Mouse (Mus musculus) retina, postnatal 1 day (tissue): ENCODE data around the gene Zbtb16.

Experiments
- DNase-seq: peaks from one replicate; pipeline ENCODE4 v3.0.0-alpha.2; 2012

The Zbtb16 gene

GRCm38 (mm10) chr9:48742150-48742549, 93.9 kb downstream of the Zbtb16 start:
- no peak for DNase-seq

GRCm38 (mm10) chr9:48741433-48742077, 94.5 kb downstream of the Zbtb16 start:
- DNase-seq = no peak

GRCm38 (mm10) chr9:48740732-48741255, 95.2 kb downstream of the Zbtb16 start:
- no peak for DNase-seq

GRCm38 (mm10) chr9:48740098-48740505, 95.9 kb downstream of the Zbtb16 start:
- peak; percentile 98 for DNase-seq

- no peak for DNase-seq
Measured at GRCm38 (mm10) chr9:48738795-48739476, 97.1 kb downstream of the Zbtb16 start.

GRCm38 (mm10) chr9:48737911-48738310, 98.1 kb downstream of the Zbtb16 start:
- DNase-seq = no peak

GRCm38 (mm10) chr9:48737210-48737850, 98.7 kb downstream of the Zbtb16 start:
- DNase-seq = peak; percentile 38

- no peak for DNase-seq
Measured at GRCm38 (mm10) chr9:48736361-48737209, 99.4 kb downstream of the Zbtb16 start.

GRCm38 (mm10) chr9:48735466-48736312, 100.3 kb downstream of the Zbtb16 start:
- DNase-seq = no peak

- DNase-seq = no peak
Measured at GRCm38 (mm10) chr9:48734725-48735465, 101.1 kb downstream of the Zbtb16 start.

- DNase-seq = peak; percentile 72
Measured at GRCm38 (mm10) chr9:48733817-48734544, 102.0 kb downstream of the Zbtb16 start.

- no peak for DNase-seq
Measured at GRCm38 (mm10) chr9:48733083-48733482, 102.9 kb downstream of the Zbtb16 start.

- no peak for DNase-seq
Measured at GRCm38 (mm10) chr9:48731651-48732536, 104.1 kb downstream of the Zbtb16 start.

- DNase-seq = no peak
Measured at GRCm38 (mm10) chr9:48730446-48730979, 105.5 kb downstream of the Zbtb16 start.

- no peak for DNase-seq
Measured at GRCm38 (mm10) chr9:48729471-48729870, 106.6 kb downstream of the Zbtb16 start.

- no peak for DNase-seq
Measured at GRCm38 (mm10) chr9:48728731-48729123, 107.3 kb downstream of the Zbtb16 start.

- DNase-seq = peak; percentile 61
Measured at GRCm38 (mm10) chr9:48728083-48728730, 107.8 kb downstream of the Zbtb16 start.

GRCm38 (mm10) chr9:48726341-48726740, 109.7 kb downstream of the Zbtb16 start:
- no peak for DNase-seq

GRCm38 (mm10) chr9:48725918-48726317, 110.1 kb downstream of the Zbtb16 start:
- no peak for DNase-seq
